Mouse (Mus musculus): ENCODE data around the gene Gm49380. TPM values are rescaled to one million over a fixed set of nuclear protein-coding genes. Genes with fewer than 3 reads are reported as not detected.
"Not testable (repeated sequence)": the region's sequence is repeated elsewhere in the genome, so short reads cannot be mapped to it uniquely, and the experiment has no call there.

Gene Gm49380
- total RNA-seq, 2 experiments from 2014 or later: 0.38 TPM; not detected in 1

DNA sequence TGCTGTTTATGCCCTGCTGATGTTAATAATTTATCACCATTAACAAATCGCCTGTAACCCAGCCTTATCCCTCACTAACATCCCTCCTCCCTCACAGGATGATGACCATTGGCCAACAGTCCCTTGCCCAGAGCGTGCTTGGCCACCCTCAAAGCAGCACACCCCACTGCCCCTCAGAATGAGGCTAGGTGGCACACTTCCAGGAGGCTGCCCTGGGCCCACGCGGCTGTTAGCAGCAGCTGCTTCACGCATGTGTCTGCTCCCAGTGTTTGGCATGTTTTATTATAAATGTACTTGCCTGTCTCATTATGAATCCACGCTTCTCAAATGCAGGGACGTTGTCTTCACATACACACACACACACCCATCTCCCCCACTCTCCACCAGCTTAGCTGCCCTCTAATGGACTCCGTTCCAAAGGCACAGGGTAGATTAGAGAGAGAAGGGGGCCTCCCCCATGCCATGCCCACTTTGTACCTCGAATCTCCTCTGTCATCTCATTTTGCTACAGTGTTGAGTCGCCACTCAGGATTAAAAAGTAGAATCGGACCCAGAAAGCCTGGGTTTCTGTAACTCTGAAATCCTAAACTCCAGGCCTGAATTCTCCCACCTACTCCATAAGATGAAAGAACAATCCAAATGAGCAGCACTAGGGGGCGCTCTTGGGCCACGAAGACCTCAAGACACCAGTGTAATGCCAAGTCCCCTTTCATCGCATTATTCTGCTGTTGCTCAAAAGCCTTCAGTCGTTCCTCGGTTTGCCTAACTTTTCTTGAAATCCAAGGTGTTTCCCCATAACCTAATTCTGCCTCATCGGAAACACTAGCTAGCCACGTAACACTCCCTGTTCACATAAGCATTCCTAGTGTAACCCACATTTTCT lies 12.5 kb upstream of the Gm49380 start:
- peak; percentile 79 to 95 for DNase-seq (ENCODE audit: low spot score in 2 of 2)

DNA sequence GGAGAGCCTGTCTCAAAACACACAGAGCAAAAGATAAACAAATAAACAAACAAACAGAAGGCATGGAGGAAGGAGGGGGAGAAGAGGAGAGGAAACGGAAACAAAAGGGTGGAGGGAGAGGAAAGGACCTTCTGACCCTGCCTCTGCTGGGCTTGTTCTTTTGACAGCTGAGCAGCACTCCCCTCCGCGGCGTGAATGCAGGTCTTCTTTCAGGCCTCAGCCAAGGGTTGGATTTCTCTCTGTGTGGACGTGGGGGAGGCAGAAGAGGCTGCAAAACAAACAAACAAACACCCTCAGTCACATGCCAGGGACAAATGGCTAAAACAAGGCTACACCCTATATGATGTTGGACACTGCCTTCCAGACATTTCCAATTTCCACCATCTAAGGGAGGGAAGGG lies 11.7 kb upstream of the Gm49380 start:
- DNase-seq (ENCODE audit: low spot score in 2 of 2): no peak

DNA sequence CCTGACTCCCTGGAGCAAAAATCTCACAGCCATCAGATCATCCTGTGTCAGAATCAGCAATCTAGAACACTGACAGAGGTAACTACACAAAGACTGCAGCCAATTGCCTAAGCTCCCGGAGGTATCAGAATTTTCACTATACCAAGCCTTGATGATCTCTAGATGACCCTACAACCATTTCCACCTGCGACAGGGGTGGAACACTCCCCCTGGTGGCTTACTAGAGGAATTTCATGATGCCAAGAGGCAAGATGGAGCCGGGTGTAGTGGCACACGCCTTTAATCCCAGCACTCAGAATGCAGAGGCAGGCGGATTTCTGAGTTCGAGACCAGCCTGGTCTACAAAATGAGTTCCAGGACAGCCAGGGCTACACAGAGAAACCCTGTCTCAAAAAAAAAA lies 11.0 kb upstream of the Gm49380 start:
- DNase-seq (ENCODE audit: low spot score in 2 of 2): no peak

- peak in 1 of 2 experiments; percentile 58 for DNase-seq (ENCODE audit: low spot score in 2 of 2)
These were observed 6.7 kb upstream of the Gm49380 start for GRCm38 (mm10) chr9:44119948-44120465.

GRCm38 (mm10) chr9:44119011-44119410 lies 5.7 kb upstream of the Gm49380 start:
- no peak for DNase-seq (ENCODE audit: low spot score in 2 of 2)

- DNase-seq (ENCODE audit: low spot score in 2 of 2): no peak
These were observed 2.9 kb upstream of the Gm49380 start for GRCm38 (mm10) chr9:44116182-44116581.

DNA sequence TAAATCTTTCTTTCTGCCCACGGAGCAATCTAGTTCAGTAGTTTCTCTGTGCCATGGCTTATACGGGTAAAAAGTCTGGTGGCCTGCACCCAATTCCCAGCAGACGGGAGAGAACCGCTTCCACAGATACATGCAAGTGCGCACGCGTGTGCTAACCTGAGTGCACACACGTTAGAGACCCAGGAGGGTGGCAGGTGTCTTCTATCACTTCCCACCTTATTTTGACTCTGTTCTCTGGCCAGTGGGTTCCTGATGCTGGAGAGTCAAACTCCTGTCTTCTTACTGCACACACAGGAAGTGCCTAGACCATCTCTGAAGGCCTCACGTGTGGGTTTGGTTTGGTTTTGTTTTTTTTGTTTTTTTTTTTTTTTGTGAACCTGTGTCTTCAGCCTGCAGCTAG lies 2.3 kb upstream of the Gm49380 start:
- no peak for DNase-seq (ENCODE audit: low spot score in 2 of 2)

GRCm38 (mm10) chr9:44114453-44114852 lies 1.2 kb upstream of the Gm49380 start:
- no peak for DNase-seq (ENCODE audit: low spot score in 2 of 2)

- DNase-seq (ENCODE audit: low spot score in 2 of 2): not testable (repeated sequence)
These were observed 1.4 kb downstream of the Gm49380 start for GRCm38 (mm10) chr9:44111909-44112308.

GRCm38 (mm10) chr9:44109360-44110095 lies 3.8 kb downstream of the Gm49380 start:
- peak in 1 of 2 experiments; percentile 86 for DNase-seq (ENCODE audit: low spot score in 2 of 2)

DNA sequence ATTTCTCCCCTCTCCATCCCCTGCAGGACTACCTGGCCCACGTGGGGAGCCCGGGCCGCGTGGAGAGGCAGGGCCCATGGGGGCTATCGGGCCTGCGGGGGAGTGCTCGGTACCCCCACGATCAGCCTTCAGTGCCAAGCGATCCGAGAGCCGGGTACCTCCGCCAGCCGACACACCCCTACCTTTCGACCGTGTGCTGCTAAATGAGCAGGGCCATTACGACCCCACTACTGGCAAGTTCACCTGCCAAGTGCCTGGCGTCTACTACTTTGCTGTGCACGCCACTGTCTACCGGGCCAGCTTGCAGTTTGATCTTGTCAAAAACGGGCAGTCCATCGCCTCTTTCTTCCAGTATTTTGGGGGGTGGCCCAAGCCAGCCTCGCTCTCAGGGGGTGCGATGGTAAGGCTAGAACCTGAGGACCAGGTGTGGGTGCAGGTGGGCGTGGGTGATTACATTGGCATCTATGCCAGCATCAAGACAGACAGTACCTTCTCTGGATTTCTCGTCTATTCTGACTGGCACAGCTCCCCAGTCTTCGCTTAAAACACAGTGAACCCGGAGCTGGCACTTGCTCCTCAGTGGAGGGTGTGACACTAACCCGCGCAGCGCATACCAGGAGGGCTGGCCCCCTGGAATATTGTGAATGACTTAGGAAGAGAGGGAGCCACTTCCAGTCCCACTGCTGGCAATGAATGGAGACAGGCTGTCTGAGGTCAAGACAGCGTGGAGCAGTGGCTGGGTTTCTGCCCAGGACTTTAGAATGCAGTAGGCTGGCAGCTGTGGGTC lies 4.8 kb downstream of the Gm49380 start:
- no peak for DNase-seq (ENCODE audit: low spot score in 2 of 2)

- DNase-seq (ENCODE audit: low spot score in 2 of 2): no peak
These were observed 5.6 kb downstream of the Gm49380 start for GRCm38 (mm10) chr9:44107557-44108179.

GRCm38 (mm10) chr9:44107110-44107509 lies 6.2 kb downstream of the Gm49380 start, which contains the start of gene C1qtnf5:
Gene C1qtnf5 (plus strand): TSS chr9:44107245.
- peak in 1 of 2 experiments; percentile 65 for DNase-seq (ENCODE audit: low spot score in 2 of 2)

GRCm38 (mm10) chr9:44106596-44106995 lies 6.7 kb downstream of the Gm49380 start:
- no peak for DNase-seq (ENCODE audit: low spot score in 2 of 2)

DNA sequence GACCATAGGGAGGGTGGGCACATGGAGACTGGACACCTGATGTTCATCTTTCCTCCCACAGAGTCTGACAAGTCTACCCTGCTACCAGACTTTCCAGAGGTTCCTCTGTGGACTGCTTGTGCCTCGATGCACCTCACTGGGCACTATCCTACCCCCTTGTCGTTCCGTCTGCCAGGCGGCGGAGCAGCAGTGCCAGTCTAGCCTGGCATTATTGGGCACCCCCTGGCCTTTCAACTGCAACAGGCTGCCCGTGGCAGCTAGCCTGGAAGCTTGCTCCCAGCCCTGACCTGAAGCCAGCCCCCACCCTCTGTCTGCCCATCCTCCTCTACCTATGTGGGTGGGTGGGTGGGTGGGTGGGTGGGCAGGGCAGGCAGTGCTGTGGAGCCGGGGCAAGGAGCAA lies 7.1 kb downstream of the Gm49380 start:
- no peak for DNase-seq (ENCODE audit: low spot score in 2 of 2)

GRCm38 (mm10) chr9:44105781-44106180 lies 7.5 kb downstream of the Gm49380 start:
- DNase-seq (ENCODE audit: low spot score in 2 of 2): no peak

DNA sequence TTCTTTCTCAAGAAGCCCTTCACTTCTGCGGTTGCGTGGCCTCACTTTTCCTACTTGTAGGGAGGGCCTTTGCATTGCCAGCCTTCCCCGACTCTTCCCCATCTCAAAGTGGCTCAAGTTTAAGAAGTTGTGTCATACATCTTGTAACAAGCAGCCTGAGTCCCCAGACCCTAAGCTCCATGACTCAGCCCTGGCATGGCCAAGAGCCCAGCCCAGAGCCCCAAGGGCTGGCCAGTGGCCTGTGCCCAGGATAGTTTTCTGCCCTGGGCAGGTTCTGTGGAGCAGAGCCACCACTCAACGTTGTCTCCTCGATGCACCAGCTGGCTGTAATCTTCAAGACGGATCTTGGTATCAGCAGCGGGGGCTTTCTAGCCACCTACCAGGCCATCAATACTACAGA lies 8.4 kb downstream of the Gm49380 start:
- no peak for DNase-seq (ENCODE audit: low spot score in 2 of 2)

GRCm38 (mm10) chr9:44101490-44101889 lies 11.8 kb downstream of the Gm49380 start, which contains the start of gene Mfrp:
Gene Mfrp (plus strand): TSS chr9:44101729.
- DNase-seq (ENCODE audit: low spot score in 2 of 2): no peak

GRCm38 (mm10) chr9:44096536-44096935 lies 16.8 kb downstream of the Gm49380 start:
- DNase-seq (ENCODE audit: low spot score in 2 of 2): peak in 1 of 2 experiments; percentile 83

DNA sequence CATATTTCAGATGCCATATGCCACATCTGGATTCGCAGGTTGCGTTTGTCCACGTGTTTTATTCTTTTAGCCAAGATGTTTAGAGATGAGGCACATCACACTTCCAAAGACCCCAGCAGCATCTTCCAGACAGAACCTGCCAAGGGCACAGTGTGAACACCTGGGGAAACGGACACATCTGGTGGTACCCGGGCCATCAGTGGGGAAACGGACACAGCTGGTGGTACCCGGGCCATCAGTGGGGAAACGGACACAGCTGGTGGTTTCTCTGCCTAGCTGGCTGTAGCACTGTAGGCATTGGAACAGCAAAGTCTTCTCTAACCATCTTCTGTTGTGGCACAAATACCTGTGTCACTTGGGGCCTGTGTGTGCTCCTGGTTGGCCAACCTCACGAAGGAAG lies 17.5 kb downstream of the Gm49380 start:
- no peak for DNase-seq (ENCODE audit: low spot score in 2 of 2)

DNA sequence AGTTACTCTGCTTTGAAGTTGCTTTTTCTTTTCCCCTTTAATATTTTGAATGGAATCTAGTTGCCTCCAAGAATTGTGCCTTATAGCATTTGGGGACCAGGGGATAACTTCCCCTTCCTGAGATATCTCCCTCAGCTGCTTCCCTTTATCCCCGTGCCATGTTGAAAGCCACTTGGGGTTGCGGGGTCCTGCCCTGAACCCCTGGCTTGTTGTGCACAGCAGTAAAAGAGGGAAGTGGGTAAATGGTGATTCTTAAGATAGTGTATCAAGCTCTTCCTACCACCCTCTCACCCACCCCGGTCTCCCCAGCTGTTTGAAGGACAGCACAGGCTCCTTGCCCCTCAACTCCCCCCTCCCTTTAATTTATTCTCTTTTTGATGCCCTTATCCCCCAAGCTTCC lies 18.6 kb downstream of the Gm49380 start:
- no peak for DNase-seq (ENCODE audit: low spot score in 2 of 2)
